Mouse (Mus musculus): ENCODE measurements around the gene Olfr698.

- TF ChIP-seq CTCF (IDR thresholded peaks at IDR 0.05; ENCODE audit: low read depth, low read length), result no peak
- TF ChIP-seq POLR2A (IDR thresholded peaks at IDR 0.05; ENCODE audit: extremely low read depth, insufficient read depth, low read length), result no peak
These were observed 43.7 kb downstream of the Olfr698 start for GRCm38 (mm10) chr7:106711463-106711862.

Data from liver, adult 2 months (tissue).